Mouse (Mus musculus): ENCODE data around the gene Bcan.

Gene Bcan

DNA sequence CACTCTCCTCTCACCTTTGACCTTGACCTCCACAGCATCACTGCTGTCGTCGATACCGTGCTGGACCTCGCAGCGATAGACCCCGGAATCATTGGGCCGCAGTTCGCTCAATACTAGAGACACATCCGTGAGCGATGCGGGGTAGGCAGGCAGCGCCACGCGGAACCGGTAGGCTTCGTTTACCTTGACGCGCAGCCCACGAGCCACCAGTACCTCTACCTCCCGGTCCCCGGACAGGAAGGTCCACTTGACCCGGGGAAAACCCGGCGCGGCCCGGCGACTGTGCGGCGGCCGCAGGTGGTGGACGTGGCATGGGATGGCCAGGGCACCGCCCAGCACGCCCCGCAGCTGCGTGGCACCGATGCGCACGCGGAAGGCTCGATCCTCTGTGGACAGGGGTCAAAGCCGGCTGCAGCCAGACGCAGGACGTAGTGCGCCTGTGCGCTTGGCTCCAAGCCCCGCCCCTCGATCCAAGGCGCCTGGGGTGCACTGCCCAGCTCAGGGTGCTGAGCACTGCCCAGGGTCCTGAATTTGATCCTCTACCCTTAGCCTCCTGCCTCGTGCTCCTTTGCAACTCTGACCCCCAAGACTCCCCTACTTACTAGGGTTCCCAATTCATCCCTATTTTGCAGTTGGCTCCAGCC lies 2.9 kb downstream of the Bcan start:
- peak; percentile 18 for DNase-seq (ENCODE audit: low spot score)

- DNase-seq (ENCODE audit: low spot score), result no peak
These were observed 3.6 kb downstream of the Bcan start for GRCm38 (mm10) chr3:87996401-87996800.

- no peak for DNase-seq (ENCODE audit: low spot score)
These were observed 4.7 kb downstream of the Bcan start for GRCm38 (mm10) chr3:87995331-87995730.

DNA sequence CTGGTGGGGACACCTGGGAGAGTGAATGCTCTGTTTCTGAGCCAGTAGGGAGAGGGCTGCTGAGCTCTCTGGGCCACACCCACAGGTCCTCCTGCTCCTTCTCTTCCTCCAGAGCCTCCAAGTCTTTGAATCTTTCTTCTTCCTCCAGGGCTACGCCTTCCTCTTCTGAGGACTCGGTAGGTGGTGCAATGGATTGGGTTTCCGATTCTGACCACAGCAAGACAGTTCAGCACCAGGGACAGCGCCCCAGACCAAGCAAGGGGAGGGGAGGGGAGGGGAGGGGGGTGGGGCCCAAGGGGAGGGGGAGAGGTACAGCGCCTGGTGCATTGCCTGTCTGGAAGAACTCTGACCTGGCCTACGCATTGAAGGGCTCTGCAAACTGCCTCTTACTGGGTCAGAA lies 6.6 kb downstream of the Bcan start:
- peak; percentile 32 for DNase-seq (ENCODE audit: low spot score)

DNA sequence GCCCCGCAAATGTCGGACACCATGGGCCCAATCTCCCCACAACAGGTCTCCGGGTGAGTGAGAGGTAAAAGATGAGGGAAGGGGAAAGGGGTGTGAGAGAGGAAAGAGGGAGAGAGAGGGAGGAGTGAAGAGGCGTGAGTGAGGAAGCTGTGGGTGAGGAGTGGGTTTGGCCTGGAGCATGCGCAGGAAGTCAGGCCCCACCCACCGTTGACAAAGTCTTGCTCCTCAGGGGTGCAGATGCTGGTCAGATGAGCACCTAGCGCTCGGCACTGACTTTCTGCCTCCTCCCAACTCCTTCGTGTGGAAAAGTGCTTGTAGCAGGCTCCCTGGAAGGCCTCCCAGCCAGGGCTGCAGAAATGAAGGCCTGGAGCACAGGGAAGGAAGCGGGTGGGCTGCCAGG lies 10.1 kb downstream of the Bcan start:
- DNase-seq (ENCODE audit: low spot score), result no peak

DNA sequence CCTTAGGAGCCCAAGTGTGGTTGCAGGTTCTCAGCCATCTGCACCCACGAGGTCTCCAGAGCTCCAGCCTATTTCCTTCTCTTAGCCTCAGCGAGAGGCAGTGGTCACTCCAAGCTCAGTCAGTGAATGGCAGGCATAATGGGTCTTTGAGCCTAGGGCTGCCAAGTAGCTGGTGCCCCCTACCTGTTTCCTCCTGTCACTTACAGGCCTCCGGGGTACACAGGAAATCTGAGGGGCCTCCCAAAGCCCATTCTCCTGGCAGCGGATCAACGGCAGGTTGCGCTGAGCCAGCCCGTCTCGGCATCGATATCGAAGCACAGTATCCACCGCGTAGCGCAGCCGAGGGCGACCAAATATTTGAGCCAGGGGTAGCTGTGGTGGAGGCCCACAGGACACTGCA lies 12.0 kb downstream of the Bcan start:
- no peak for DNase-seq (ENCODE audit: low spot score)

DNA sequence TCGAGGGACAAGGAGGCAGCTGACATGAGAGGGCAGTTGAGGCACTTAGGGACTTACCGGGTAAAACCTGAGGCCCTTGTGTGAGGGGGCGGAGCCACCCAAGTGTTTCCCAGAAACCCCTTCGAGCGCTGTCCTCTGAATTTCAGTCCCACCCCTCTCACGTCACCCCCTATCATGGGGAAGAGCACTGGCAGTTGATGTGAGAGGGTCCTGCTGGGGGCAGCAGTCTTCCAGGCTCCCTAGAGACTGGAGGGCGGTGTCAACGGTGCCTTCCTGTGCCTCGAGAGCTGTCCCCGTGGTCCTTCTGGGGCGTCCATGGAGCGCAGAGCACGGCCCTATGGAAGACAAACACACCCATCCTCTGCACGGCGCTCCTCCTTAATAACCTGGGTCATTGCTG lies 12.4 kb downstream of the Bcan start:
- DNase-seq (ENCODE audit: low spot score), result peak; percentile 19

DNA sequence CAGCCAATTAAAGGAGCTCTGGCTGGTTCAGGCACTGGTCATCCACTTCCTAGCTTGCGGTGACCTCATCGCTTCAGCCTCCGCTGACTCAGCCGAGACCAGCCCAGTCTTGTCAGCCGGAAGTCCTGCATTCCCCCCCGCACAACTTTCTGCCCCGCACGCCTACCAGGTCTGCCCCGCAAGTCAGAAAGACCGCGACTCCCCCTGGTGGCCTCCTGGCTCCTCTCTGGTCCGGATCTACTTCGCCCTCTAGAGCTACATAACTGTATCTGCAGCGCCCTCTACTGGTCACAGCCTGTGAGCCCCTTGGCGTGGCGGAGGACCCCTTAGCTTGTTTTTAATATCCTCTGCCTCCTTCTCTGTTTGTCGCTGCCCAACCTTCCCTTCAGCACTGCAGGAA lies 13.2 kb downstream of the Bcan start:
- DNase-seq (ENCODE audit: low spot score), result peak; percentile 97

DNA sequence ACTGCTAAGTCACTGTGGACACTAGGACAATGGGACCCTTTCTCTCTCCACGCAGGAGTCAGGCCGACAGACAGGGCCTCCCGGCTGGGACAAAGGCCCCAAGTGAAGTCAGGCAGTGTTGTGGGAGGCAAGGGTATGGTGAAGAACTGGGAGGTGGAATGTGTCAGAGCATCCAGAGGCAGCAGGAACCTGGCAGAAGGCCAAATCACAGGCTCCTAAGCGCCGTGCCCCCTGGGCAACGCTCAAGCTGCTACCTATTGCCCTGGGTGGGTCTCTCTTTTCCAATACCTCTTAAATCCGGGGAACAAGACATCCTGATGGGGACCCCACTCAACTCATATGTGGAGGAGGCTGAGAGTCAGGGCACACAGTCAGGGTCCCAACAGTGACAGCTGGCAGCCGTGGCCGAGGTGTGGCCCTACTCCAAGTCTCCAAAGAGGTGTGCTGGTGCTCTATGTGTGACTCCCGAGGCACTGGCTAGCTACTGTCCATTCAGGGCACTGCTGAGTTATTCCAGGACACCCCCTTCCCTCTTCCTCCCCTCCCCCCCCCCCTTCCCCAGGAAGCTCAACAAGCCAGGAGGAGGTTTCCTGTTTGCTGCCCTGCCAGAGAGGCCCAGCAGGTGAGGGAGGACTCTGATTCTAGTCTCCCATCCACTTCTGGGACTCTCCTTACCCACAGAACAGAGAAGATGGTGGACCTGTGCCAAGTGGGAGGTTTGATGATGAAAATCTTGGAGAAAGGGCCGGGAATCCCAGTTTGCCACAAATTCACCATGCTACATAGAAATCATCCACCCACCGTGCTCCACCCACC lies 14.3 kb downstream of the Bcan start:
- no peak for DNase-seq (ENCODE audit: low spot score)

DNA sequence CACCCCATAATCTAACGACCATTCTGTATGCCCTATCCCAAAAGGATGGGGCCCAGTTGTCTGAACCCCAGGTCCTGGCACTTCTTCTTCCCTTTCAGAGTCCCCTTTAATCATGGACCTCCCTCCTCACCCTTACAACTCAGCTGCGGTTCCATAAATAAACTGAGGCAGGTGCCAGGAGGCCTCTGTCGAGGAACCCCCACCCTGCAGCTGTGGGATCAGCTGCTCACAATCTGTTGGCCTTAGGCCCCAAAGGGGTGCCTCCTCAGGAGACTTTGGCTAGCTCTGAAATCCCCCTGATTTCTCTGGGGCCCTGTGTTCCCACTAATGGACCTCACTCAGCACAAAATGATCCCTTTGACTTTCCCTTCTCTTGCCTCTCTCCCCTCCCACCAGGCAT lies 15.9 kb downstream of the Bcan start:
- DNase-seq (ENCODE audit: low spot score), result no peak

DNA sequence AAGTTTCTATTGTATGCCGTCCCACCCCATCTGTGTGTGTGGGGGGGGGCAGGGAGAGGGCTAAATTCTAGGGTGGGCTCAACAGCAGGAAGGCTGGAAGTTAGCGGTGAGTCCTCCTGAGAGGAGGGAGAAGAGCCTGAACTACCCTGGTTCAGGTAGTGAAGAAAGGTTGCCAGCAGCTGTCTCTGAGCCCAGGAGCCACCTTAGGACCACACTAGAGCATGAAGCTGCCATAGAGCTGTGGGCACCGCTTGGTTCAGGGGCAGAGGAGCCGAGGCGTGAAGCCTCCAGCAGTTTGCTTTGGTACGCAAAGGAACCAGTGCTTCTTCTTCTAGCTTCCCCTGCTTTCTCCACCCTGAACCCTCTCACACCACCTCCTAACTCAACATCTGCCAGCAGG lies 16.4 kb downstream of the Bcan start:
- no peak for DNase-seq (ENCODE audit: low spot score)

- peak; percentile 39 for DNase-seq (ENCODE audit: low spot score)
These were observed 17.0 kb downstream of the Bcan start for GRCm38 (mm10) chr3:87982836-87983601.

DNA sequence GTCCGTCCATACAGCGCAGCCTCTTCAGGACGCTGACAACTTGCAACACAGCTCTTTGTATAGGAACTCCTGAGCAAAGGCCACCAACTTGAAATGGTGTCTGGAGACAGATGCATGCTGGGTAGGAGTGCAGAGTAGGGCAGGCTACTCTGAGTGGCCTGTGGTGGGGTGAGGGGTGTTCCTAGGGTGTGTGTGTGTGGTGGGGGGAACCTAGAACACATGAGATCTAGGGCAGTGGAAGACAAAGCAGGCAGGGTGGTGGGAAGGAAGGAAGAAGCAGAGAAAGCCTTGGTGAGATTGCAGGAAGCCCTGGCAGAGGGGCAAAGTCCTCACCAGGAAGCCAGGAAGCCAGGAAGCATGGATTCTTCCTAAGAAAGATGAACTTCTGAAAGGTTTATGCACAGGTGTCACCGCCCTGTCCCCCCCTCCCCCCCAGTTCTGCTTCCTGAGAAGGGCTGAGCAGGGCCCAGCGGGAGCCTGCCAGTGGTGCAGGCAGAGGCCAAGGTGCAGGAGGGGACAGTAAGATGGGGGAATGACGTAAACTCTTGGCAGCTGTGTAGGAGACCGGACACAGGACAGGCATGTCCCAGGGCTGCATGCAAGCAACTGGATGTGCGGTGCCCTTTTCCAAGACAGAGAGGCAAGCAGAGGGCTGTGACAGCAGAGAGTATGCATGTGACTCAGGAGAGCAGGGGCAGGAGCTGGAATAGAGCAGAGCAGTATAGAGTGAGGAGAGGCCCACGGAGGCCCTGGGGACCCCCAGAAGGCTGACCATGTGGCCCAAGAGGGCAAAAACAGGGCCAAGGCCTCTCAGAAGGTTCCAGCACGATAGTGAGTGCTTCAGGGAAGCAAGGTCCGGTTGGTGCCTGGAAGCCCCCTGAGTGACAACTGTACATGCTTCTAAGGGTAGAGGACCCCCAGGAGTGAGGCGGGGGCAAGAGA lies 17.9 kb downstream of the Bcan start:
- DNase-seq (ENCODE audit: low spot score), result peak; percentile 33

GRCm38 (mm10) chr3:87981214-87981760 lies 18.7 kb downstream of the Bcan start:
- DNase-seq (ENCODE audit: low spot score), result no peak

DNA sequence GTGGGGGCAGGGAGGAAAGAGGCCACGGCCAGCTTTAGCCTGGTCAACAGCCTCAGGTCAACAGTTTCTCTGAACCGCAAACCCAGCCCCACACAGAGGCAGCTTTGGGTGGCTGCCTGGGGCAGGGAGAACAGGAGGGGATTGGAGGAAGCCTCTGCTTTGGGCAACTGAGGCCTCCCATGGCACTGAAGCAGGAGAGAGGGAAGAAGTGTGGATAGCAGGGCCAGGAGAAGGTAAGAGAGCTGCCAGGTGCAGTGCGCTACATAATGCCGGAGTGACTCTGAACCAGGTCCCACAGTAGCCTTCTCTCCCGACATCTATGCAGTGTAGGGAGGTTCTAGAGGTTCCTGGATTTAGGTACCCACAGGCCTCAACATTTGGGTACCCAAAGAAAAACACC lies 19.3 kb downstream of the Bcan start:
- DNase-seq (ENCODE audit: low spot score), result no peak

DNA sequence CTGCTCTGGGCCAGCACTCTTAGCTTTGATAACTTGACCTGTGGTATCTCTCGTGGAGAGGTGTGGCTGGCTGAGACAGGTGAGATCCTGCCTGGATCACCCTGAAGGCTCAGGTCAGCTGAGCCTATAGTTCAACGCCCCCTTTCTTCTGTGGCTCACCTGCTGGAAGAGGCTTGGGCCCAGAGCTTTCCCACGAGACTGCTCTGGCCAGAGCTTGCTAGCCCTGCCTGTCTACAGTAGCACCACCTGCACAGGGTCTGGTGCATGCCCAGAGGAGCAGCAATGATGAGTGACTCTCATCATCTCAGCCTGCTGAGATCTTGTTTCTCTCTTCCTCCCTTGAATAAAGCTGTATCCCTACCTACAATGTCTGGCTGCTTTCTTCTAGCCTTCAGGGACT lies 19.9 kb downstream of the Bcan start:
- DNase-seq (ENCODE audit: low spot score), result no peak

DNA sequence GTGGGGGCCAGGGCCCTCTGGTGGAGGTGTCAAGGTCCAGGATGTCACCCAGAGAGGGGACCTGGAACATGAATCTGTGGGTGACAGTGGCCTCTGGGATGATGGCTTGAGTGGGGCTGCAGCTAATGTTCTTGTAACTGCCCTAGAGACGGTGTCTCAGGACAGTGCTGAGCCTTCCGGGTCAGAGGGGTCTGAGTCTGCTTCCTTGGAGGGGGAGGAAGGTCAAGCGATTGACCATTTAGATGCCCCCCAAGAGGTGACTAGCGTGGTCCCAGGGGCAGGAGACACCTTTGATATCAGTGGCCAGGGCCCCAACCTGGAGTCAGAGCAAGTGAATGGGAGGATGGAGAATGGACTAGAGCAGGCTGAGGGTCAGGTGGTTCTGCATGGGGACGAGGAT lies 20.5 kb downstream of the Bcan start:
- DNase-seq (ENCODE audit: low spot score), result no peak

DNA sequence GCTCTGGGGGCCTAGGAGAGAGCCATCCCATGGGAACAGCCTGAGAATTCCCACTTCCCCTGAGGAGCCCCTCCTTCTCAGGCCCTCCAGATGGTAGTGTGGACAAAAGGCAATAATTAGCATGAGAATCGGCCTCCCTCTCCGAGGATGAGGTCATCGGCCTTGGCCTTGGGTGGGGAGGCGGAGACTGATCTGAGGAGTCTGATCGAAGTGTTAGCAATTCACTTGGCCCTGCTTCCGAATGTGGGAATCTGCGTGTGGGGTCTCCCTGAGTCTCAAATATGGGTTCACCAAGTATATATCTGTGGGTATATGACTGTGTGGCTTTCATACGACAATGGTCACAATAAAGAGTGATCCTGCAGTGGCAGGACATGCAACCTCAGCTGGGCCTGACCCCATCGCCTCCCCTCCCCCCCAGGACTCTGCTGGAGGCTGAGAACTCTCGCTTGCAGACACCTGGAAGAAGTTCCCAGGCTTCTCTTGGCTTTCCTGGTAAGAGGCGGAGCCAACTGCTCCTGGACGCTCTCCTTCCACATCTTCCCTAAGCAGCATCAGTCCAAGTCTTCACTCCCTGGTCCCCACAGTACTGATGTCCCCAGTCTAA lies 25.5 kb downstream of the Bcan start:
- DNase-seq (ENCODE audit: low spot score), result no peak

DNA sequence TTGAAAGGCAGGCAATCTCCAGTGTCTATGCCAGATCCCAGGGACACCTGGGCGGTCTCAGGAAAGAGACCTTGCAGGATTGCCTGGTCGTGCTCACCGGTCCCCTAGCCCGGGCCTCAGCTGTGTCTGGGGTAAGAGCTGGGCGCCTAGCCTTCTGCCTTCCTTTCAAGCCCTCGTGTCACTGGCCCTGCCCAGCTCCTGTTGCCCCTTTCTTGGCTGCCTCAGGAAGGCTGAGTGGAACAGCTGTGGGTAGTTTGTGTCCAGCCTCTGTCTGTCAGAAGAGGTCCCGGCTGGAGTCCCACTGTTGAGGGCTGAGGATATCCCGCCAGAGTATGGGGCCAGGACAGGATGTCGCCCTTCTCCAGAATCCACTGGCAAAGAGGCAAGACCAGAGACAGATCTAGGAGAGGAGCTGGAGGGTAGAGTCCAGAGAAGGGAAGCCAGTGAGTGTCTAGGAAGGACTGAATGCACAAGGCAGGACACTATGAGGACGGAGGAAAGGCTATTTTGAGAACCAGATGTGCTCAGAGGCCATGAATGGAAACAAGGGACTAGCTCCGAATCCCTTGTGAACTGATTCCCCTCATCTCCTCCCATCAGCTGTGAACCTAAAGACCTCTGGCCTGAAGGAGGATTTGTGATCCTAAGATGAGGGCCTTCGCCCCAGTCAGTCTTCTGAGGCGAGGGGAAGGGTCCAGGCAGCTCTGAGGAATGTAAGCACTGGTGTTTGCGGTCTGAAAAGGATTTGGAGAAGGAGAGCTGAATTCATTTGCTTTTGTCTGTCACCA lies 26.2 kb downstream of the Bcan start:
- no peak for DNase-seq (ENCODE audit: low spot score)

DNA sequence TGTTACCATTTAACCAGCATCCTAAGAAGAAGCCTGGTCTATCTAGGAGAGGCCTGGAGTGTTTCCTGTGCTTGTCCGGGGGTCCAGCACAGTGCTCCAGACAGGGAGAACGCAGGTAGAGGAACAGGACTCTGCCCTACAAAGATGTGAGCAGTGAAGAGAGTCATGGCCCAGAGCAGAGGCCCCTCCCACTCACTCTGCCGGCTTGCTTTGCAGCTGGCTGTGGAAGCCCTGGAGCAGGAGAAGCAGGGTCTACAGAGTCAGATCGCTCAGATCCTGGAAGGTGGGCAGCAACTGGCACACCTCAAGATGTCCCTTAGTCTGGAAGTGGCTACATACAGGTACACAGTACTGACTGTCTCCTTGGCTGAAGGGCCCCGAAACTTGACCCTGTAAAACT lies 27.3 kb downstream of the Bcan start:
- DNase-seq (ENCODE audit: low spot score), result no peak
